Mouse (Mus musculus): ENCODE measurements at regions not wholly inside any gene's neighbourhood (a gene's known extent, or its start where the extent isn't known, plus 50 kb on each side); places are given as distances from the start of the nearest gene placed in this dataset.

DNA sequence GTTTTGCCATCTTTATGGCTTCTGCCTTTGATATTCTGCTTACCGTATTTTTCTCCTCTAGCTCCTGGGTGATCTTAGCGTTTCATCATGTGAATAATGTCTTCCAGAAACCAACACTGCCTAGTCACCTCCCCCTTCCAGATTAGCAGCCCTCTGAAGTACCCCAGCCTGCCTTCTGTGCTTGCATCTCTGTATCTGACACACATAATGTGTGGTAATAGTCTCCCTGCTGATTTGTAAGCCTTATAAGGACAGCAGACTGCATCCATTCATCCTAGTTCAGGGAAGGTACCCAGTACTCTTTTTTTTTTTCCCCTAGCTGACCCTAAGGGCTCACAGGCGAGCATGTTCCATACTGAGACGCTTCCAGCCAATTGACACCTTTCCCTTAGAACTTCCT is 409.2 kb upstream of the Prickle1 start:
- TF ChIP-seq POLR2A (IDR thresholded peaks at IDR 0.05; ENCODE audit: borderline replicate concordance, extremely low read depth, insufficient read depth, insufficient read length, poor library complexity, severe bottlenecking) (no peak), CTCF (IDR thresholded peaks at IDR 0.05; ENCODE audit: borderline replicate concordance, extremely low read depth, insufficient read depth, insufficient read length) (no peak)

DNA sequence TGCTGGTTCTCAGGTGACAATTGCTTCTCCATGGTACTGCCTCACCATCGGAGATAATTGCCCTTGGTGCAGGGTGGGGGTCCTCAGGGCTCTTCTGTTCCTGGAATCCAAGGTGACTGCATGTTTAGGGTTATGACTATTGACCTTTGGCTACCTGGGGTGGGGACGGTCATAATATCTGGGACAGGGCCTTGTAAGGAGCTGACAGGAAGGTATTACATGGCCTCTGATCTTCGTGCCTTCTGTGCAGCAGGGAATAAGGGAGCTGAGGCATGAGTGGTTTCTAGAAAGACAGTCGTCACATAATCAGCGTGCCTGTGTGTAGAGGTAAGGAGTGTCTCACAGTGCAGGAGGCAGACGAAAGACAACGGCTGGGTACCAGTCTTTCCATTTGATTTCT is 407.5 kb upstream of the Prickle1 start:
- TF ChIP-seq CTCF (IDR thresholded peaks at IDR 0.05; ENCODE audit: borderline replicate concordance, extremely low read depth, insufficient read depth, insufficient read length) (no peak), POLR2A (IDR thresholded peaks at IDR 0.05; ENCODE audit: borderline replicate concordance, extremely low read depth, insufficient read depth, insufficient read length, poor library complexity, severe bottlenecking) (no peak)
- DNase-seq (ENCODE audit: low read depth) = no peak

More for the DNA sequence above, 409.2 kb upstream of the Prickle1 start:
- DNase-seq (ENCODE audit: low read depth) = peak; percentile 67

DNA sequence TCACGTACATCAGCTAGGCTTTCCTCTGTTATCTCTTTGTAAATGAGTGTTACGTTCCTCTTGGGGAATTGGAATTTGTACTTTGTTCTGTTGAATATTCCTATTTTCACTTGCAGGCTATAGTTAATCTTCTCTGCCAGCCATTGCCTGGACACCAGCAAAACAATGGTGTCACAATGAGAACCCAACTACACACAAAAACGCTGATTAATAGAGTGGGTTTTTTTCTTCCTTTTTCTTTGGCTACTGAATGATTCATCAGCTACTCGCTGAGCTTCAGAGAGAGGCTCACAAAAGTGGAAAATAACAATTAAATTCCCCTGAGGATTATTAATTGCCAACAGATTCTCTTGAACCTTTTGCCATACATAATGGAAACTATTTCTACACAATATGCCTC is 398.9 kb upstream of the Prickle1 start:
- TF ChIP-seq CTCF (IDR thresholded peaks at IDR 0.05; ENCODE audit: borderline replicate concordance, extremely low read depth, insufficient read depth, insufficient read length) (no peak), POLR2A (IDR thresholded peaks at IDR 0.05; ENCODE audit: borderline replicate concordance, extremely low read depth, insufficient read depth, insufficient read length, poor library complexity, severe bottlenecking) (no peak)
- DNase-seq (ENCODE audit: low read depth) = peak; percentile 42

DNA sequence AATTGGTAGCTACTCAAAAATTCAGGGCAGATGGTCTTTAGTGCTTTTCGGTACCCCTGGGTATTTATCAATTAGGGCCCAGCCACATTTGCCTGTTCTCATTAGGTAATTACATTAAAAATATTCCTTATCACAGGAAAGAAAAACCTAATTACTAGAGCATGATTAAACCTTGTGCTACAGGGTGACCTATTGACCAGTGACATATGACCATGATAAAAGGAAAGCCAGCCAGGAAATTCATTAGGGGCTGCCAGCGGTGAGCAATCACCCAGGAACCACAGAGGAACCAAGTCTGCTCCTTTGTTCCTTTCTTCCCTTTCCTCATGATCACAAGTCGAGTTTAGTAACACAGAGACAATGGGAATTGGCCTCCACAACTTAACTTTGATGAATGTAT is 394.4 kb upstream of the Prickle1 start:
- TF ChIP-seq POLR2A (IDR thresholded peaks at IDR 0.05; ENCODE audit: borderline replicate concordance, extremely low read depth, insufficient read depth, insufficient read length, poor library complexity, severe bottlenecking) (no peak), CTCF (IDR thresholded peaks at IDR 0.05; ENCODE audit: borderline replicate concordance, extremely low read depth, insufficient read depth, insufficient read length) (no peak)
- no peak for DNase-seq (ENCODE audit: low read depth)

DNA sequence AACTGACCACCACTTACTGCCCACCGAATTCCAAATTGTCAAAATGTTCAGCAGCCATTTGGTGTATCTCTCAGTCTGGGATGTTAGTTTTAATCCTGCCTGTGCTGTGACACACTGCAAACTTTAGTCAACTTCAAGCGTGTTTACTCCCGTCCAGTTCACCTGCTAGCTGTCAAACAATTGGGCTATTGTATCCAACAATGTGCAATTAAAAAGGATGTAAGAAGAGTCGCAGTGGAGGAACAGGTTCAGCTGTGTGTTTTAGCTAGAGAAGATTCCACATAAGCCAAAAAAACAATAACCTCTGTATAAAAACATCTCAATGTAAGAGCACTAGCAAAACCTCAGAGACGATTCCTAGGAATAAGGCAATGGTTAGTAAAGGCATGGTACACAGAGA is 392.7 kb upstream of the Prickle1 start:
- TF ChIP-seq CTCF (IDR thresholded peaks at IDR 0.05; ENCODE audit: borderline replicate concordance, extremely low read depth, insufficient read depth, insufficient read length) = no peak
- TF ChIP-seq POLR2A (IDR thresholded peaks at IDR 0.05; ENCODE audit: borderline replicate concordance, extremely low read depth, insufficient read depth, insufficient read length, poor library complexity, severe bottlenecking) = no peak
- no peak for DNase-seq (ENCODE audit: low read depth)

DNA sequence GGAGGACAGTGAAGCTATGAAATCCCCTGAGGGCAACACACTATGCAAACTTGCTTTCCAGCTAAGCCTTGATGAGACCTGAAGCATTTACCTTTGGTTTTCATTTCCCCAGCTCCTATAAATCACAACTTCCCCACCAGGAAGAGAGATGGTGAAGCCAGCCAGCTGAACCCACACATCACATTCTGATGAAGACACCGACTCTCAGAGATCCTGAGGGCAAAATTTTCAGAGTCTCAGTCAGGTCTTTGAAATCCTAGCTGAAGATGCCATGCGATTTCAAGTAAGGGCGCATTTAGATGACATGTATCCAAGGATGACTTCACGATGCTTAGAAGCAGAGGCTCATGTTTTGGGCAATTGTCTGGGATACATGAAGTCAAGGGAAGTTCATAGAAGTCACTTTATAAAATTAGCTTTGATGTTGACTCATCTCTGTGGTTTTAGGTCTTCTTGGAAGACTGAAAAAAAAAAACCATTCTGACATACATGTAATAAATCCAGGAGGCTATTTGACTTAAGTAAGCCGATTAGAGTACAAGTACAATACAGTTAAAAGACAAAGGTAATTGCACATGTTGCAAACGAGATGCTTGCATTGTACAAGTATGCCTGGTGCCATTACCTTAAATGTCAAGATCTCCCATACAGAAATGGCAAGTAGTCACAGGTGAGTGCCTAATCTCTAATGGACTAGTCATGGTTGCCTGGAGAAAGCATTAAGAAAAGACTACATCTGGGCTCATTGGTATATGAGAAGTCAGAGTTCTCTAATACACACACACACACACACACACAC is 391.1 kb upstream of the Prickle1 start:
- DNase-seq (ENCODE audit: low read depth) = no peak
- TF ChIP-seq CTCF (IDR thresholded peaks at IDR 0.05; ENCODE audit: borderline replicate concordance, extremely low read depth, insufficient read depth, insufficient read length) (no peak), POLR2A (IDR thresholded peaks at IDR 0.05; ENCODE audit: borderline replicate concordance, extremely low read depth, insufficient read depth, insufficient read length, poor library complexity, severe bottlenecking) (no peak)

DNA sequence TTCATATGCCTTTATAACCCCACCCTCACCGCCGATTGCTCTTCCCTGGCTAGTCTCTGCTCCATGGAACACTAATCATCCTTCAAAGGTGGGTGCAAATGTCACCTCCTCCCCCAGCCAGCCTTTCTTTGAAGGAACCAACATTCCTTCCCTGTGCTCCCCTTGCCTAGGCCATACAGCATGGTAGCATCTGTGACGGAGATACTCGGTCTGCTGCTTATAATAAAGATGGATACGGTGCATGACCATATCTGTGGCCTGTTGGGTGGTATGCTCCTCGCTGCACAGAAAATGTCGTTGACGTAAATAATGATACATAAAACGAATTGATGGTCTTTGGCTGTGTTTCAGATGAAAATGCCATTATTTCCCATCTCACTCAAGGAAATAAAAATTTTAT is 386.4 kb upstream of the Prickle1 start:
- no peak for DNase-seq (ENCODE audit: low read depth)
- no peak for TF ChIP-seq POLR2A (IDR thresholded peaks at IDR 0.05; ENCODE audit: borderline replicate concordance, extremely low read depth, insufficient read depth, insufficient read length, poor library complexity, severe bottlenecking)
- no peak for TF ChIP-seq CTCF (IDR thresholded peaks at IDR 0.05; ENCODE audit: borderline replicate concordance, extremely low read depth, insufficient read depth, insufficient read length)

DNA sequence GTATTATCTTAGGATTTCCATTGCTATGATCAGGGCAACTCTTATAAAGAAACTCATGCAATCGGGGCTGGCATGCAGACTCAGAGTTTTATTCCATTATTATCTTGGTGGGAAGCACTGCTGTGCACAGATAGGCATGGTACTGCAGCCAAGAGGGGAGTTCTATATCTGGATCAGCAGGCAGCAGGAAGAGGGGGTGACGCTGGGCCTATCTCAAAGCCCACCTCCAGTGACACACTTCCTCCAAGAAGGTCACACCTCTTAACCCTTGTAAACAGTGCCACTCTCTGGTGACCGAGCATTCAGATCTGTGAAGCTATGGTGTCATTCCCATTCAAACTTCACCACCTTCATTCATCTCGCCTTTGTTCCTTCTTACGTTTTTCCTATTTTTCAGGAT is 381.8 kb upstream of the Prickle1 start:
- no peak for DNase-seq (ENCODE audit: low read depth)
- no peak for TF ChIP-seq CTCF (IDR thresholded peaks at IDR 0.05; ENCODE audit: borderline replicate concordance, extremely low read depth, insufficient read depth, insufficient read length)
- no peak for TF ChIP-seq POLR2A (IDR thresholded peaks at IDR 0.05; ENCODE audit: borderline replicate concordance, extremely low read depth, insufficient read depth, insufficient read length, poor library complexity, severe bottlenecking)

DNA sequence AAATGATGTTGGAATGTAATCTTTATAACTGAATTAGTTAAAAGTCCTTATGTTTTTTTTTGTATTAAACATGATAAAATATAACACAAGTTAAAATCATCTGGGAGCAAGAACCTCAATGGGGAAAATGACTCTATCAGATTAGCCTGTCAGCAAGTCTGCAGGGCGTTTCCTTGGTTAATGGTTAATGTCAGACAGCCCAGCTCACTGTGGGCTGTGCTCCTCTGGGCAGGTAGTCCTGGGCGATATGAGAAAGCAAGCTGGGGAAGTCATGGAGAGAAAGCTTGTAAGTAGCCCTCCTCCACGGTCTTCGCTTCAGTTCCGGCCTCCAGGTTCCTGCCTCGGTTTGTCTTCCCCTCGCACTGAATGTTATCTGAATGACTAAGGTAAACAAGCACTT is 379.0 kb upstream of the Prickle1 start:
- TF ChIP-seq CTCF (IDR thresholded peaks at IDR 0.05; ENCODE audit: borderline replicate concordance, extremely low read depth, insufficient read depth, insufficient read length) (no peak), POLR2A (IDR thresholded peaks at IDR 0.05; ENCODE audit: borderline replicate concordance, extremely low read depth, insufficient read depth, insufficient read length, poor library complexity, severe bottlenecking) (no peak)
- no peak for DNase-seq (ENCODE audit: low read depth)

DNA sequence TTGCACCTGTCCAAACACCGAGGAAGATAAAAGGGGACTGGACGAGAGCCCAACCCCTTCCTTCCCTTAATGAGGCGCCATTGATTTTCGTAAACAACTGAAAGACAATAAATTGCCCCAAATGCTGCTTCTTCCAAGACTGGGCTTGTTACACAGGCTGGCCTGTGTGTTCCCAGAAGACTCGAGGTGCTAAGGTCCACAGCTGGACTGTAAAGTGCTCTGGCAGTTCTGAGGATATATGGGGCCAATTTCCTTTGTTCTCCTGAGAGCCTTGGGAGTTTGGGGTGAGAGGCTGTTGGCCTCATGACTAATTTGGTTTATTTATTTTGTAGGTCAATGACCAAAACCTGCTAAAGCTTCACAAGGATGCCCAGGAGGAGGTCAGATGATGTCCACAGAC is 377.3 kb upstream of the Prickle1 start:
- TF ChIP-seq CTCF (IDR thresholded peaks at IDR 0.05; ENCODE audit: borderline replicate concordance, extremely low read depth, insufficient read depth, insufficient read length) = no peak
- no peak for TF ChIP-seq POLR2A (IDR thresholded peaks at IDR 0.05; ENCODE audit: borderline replicate concordance, extremely low read depth, insufficient read depth, insufficient read length, poor library complexity, severe bottlenecking)
- no peak for DNase-seq (ENCODE audit: low read depth)

DNA sequence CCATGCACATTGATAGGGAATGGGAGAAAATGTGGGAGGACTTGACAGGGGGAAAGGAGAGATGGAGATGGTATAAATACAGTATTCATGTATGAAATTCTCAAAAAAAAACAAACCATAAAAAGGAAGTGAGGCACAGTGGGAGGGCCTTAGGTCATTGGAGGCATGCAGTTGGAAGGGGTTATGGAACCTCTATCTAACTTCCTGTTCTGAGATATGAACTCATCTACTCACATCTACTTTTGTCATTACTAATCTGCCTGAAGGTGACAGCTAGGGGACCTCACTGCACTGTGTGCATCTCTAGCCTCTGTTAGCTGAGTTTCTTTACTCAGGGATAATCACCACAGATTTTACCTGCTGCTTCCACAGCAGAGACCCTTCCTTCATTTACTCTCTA is 366.3 kb upstream of the Prickle1 start:
- no peak for TF ChIP-seq POLR2A (IDR thresholded peaks at IDR 0.05; ENCODE audit: borderline replicate concordance, extremely low read depth, insufficient read depth, insufficient read length, poor library complexity, severe bottlenecking)
- TF ChIP-seq CTCF (IDR thresholded peaks at IDR 0.05; ENCODE audit: borderline replicate concordance, extremely low read depth, insufficient read depth, insufficient read length) = no peak
- DNase-seq (ENCODE audit: low read depth) = no peak

DNA sequence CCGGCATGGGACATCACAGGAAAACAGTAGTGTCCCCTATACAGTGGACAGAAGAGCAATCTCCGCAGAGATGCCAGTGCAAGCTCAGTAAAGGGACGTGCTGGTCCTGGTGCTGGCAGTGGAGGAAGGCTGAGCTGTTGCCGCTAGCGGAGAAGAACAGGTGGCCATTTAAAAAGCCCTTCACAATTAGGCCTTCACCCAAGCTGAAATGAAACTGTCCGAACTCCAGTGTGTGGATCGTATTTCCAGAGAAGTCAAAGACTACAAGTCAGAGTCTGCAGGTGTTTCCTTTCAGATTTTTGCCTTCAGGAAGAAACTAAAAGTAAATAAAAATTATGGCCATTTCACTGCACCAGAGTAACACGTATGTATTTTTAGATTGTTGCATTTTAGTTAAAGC is 364.2 kb upstream of the Prickle1 start:
- DNase-seq (ENCODE audit: low read depth) = no peak
- TF ChIP-seq CTCF (IDR thresholded peaks at IDR 0.05; ENCODE audit: borderline replicate concordance, extremely low read depth, insufficient read depth, insufficient read length) (no peak), POLR2A (IDR thresholded peaks at IDR 0.05; ENCODE audit: borderline replicate concordance, extremely low read depth, insufficient read depth, insufficient read length, poor library complexity, severe bottlenecking) (no peak)
